Mouse (Mus musculus) forebrain, embryonic 13.5 days (tissue): ENCODE measurements around the gene Calm5. TPM values are rescaled to one million over a fixed set of nuclear protein-coding genes. Genes with fewer than 3 reads are reported as not detected.
"Not testable (repeated sequence)": the region's sequence is repeated elsewhere in the genome, so short reads cannot be mapped to it uniquely, and the experiment has no call there.

ENCODE experiments used
- ATAC-seq: fragments of 200-750 bp; cut with Nextera tagmentation; 2 replicates; pipeline ENCODE4 v1.8.0; 2017
- H3K27ac ChIP-seq: fragments of 300-500 bp; sonication (generic); 2 replicates; pipeline ENCODE4 v1.5.1; 2015; ENCODE audit warnings: inconsistent platforms, mild to moderate bottlenecking, moderate library complexity
- H3K27me3 ChIP-seq: fragments of 300-500 bp; sonication (generic); 2 replicates; pipeline ENCODE4 v1.6.1; 2015; ENCODE audit warnings: mild to moderate bottlenecking, inconsistent platforms
- H3K36me3 ChIP-seq: fragments of 300-500 bp; sonication (generic); 2 replicates; pipeline ENCODE4 v1.6.1; 2015; ENCODE audit warnings: mild to moderate bottlenecking, inconsistent platforms; ENCODE audit not compliant: poor library complexity, severe bottlenecking
- H3K4me1 ChIP-seq: fragments of 300-500 bp; sonication (generic); 2 replicates; pipeline ENCODE4 v1.6.1; 2015; ENCODE audit warnings: inconsistent platforms
- H3K4me2 ChIP-seq: fragments of 300-500 bp; sonication (generic); 2 replicates; pipeline ENCODE4 v1.6.1; 2015; ENCODE audit warnings: inconsistent platforms, mild to moderate bottlenecking, moderate library complexity
- H3K4me3 ChIP-seq: fragments of 300-500 bp; sonication (generic); 2 replicates; pipeline ENCODE4 v1.5.1; 2015; ENCODE audit warnings: mild to moderate bottlenecking, inconsistent platforms
- H3K9ac ChIP-seq: fragments of 300-500 bp; sonication (generic); 2 replicates; pipeline ENCODE4 v1.6.1; 2015; ENCODE audit warnings: mild to moderate bottlenecking, inconsistent platforms
- H3K9me3 ChIP-seq: fragments of 300-500 bp; sonication (generic); replicated peaks from 2 replicates; pipeline ENCODE4 v1.6.1; 2016; ENCODE audit warnings: inconsistent platforms
- WGBS: fragments of 180-500 bp; shearing (Covaris S2); methylation state at CpG from one replicate; pipeline ENCODE4 v1.1.7; 2015; 5-methylcytosine and 5-hydroxymethylcytosine counted together
- polyA plus RNA-seq: library from polyadenylated mRNA; unstranded; fragments of >200 nt; fragmentation: Nextera tagmentation; extraction: Ambion mirVana; gene quantifications from 2 replicates; pipeline ENCODE4 v1.2.1, GENCODE M21; 2015

Calm5 gene
- polyA plus RNA-seq, 1 experiment from 2014 or later: not detected

DNA sequence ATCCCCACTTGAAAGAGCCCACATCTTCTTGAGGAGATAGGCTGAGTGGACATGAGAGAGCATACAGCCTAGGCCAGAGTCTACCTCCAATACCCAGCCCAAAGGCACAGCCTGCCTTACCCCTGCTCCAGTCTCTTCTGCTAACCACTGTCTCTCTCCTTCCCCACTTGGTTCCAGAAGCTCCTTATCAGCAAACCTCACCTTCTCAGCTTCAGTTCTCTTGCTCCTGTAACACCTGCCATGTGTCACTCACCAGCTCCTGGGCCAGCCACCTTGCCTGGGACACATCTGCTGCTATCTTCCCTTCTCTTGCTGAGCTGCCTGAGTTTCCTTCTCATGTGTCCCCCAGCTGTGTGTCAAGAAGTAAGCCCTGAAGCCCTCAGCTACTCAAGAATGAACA, 20.3 kb upstream of the Calm5 start:
- not testable (repeated sequence) for H3K4me1 ChIP-seq, H3K9ac ChIP-seq, H3K36me3 ChIP-seq, H3K4me2 ChIP-seq, H3K4me3 ChIP-seq, H3K9me3 ChIP-seq, ATAC-seq, H3K27me3 ChIP-seq, H3K27ac ChIP-seq

DNA sequence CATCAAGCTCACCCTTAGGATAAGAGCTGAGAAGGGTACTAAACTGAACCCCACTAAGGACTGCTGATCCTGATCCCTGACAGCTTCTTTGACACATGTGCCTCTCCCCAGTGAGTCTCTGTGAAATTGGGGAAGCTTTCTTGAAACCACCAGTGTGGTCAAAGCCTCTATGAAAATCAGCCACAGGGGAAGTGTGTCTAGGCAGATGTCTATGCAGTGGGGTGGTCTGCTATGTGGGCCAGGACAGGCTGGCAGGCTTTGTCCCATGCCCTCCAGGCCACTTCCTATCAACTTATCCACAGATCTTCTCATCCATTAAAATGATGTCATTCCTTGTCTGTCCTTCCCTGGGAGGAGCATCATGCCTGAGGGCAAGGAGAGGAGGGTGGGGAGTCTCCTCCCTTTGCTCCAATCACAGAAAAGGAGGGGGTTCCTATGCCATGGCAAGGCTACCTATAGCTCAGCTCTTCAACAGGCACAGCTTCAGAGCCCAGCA, 16.6 kb upstream of the Calm5 start, which contains the start of gene Calm4:
Gene Calm4, plus strand, starts transcription at position 446 of the 496 bp plus-strand sequence.
- not testable (repeated sequence) for H3K9ac ChIP-seq, H3K27me3 ChIP-seq, H3K27ac ChIP-seq, H3K4me3 ChIP-seq, H3K36me3 ChIP-seq, ATAC-seq, H3K4me1 ChIP-seq, H3K9me3 ChIP-seq, H3K4me2 ChIP-seq

DNA sequence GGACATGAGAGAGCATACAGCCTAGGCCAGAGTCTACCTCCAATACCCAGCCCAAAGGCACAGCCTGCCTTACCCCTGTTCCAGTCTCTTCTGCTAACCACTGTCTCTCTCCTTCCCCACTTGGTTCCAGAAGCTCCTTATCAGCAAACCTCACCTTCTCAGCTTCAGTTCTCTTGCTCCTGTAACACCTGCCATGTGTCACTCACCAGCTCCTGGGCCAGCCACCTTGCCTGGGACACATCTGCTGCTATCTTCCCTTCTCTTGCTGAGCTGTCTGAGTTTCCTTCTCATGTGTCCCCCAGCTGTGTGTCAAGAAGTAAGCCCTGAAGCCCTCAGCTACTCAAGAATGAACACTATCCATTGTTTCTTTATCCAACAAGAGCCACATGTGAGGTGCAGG, 13.3 kb upstream of the Calm5 start:
- not testable (repeated sequence) for H3K27ac ChIP-seq, ATAC-seq, H3K9me3 ChIP-seq

DNA sequence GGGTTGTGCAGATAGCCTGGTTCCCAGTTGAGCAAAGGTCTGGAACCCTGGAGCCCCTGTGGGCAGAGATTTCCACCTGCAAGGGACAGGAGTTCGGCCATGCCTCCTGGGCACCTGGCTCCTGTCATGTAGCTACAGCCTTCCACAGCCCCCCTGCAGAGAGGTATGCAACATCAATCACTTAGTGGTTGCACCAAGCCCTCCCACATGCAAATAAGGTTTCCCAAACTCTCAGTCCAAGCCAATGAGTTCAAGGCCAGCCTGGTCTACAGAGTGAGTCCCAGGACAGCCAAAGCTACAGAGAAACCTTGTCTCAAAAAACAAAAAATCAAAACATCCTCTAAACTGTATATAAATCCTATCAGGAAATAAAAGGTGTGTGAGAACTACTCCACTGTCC, 3.6 kb upstream of the Calm5 start:
- no peaks in the 10 kb centered on the region for H3K36me3 ChIP-seq
- 88% methylated on average over 1 of the region's 1 CpGs for WGBS
- no peaks in the 10 kb centered on the region for H3K4me1 ChIP-seq
- no peaks in the 10 kb centered on the region for H3K9me3 ChIP-seq
- H3K27me3 ChIP-seq: no peaks in the 10 kb centered on the region
- no peak overlapping the region for H3K9ac ChIP-seq
- H3K4me2 ChIP-seq: no peak overlapping the region
- H3K4me3 ChIP-seq: no peak overlapping the region
- no peak overlapping the region for H3K27ac ChIP-seq
- no peak for ATAC-seq

More for the DNA sequence above, 13.3 kb upstream of the Calm5 start:
- H3K27me3 ChIP-seq, H3K9ac ChIP-seq, H3K4me2 ChIP-seq, H3K36me3 ChIP-seq, H3K4me1 ChIP-seq, H3K4me3 ChIP-seq: not testable (repeated sequence)

DNA sequence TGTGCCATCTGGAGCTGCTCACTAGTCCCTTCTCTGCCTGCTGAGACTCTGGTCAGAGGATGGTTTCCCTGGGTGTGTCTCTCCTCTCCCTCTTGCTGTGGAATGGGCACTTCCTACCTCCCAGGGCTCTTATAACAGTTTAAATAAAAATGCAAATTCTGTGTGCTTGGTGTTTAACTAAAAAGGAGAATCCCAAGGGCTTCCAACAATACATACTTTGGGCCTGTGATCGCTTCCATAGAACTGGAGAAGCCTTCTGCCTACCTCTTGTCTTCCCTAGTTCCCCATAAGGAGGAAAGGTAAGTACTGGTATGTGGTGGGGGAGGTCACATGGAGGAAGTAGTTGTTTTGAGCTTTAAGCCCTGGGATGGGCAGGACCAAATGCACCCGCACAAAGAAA, 883 bp downstream of the Calm5 start:
- H3K36me3 ChIP-seq: no peaks in the 10 kb centered on the region
- H3K27me3 ChIP-seq: no peaks in the 10 kb centered on the region
- no peak overlapping the region for H3K4me2 ChIP-seq
- H3K9ac ChIP-seq: no peak overlapping the region
- no peaks in the 10 kb centered on the region for H3K4me1 ChIP-seq
- no peaks in the 10 kb centered on the region for H3K9me3 ChIP-seq
- no peak overlapping the region for H3K27ac ChIP-seq
- no peak for ATAC-seq
- H3K4me3 ChIP-seq: no peak overlapping the region
- 83% methylated on average over 2 of the region's 2 CpGs for WGBS

DNA sequence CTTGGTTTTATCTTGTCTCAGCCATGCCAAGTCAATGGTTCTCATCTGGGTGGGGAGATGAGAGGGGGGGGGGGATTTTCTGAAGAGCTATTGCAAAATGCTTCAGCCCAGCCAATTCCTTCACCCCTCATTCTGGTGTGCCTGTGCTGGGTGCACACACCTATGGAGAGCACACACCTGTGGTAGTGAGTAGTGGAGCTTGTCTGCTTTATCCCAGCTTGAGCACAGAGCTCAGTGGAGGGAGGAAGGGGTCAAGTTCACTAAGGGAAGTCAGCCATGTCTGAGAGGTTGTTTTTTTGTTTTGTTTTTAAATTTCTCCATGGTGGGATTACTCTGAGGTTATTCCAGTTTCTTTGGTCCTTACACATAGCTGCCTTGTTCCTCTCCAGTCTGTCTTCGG, 2.3 kb downstream of the Calm5 start:
- Histone ChIP-seq H3K9me3 (no peaks in the 10 kb centered on the region), H3K36me3 (no peaks in the 10 kb centered on the region), H3K9ac (no peak overlapping the region), H3K27ac (no peak overlapping the region), H3K4me2 (no peak overlapping the region), H3K27me3 (no peaks in the 10 kb centered on the region), H3K4me3 (no peak overlapping the region), H3K4me1 (no peaks in the 10 kb centered on the region)
- ATAC-seq: no peak
- 85% methylated on average over 1 of the region's 1 CpGs for WGBS

DNA sequence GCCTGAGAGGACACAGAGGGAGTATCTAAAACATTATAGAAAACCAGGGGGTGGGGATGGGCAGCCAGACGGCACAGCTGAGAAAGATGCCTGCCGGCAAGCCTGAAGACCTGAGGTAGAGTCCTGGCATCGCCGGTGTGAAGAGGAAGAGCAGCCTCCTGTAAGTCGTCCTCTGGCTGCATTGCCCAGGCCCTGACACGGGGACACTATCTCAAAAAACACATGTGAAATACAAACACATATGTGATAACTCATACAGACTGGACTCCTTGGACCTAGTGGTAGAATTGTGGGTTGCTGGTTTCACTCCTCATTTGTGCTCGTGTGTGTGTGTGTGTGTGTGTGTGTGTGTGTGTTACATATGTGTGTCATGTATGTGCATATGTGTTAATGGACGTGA, 7.3 kb downstream of the Calm5 start:
- H3K9ac ChIP-seq: no peak overlapping the region
- no peaks in the 10 kb centered on the region for H3K4me1 ChIP-seq
- 90% methylated on average over 8 of the region's 8 CpGs for WGBS
- H3K4me3 ChIP-seq: no peak overlapping the region
- H3K4me2 ChIP-seq: no peak overlapping the region
- H3K9me3 ChIP-seq: no peaks in the 10 kb centered on the region
- no peak for ATAC-seq
- no peak overlapping the region for H3K27ac ChIP-seq
- no peaks in the 10 kb centered on the region for H3K36me3 ChIP-seq
- H3K27me3 ChIP-seq: no peaks in the 10 kb centered on the region

DNA sequence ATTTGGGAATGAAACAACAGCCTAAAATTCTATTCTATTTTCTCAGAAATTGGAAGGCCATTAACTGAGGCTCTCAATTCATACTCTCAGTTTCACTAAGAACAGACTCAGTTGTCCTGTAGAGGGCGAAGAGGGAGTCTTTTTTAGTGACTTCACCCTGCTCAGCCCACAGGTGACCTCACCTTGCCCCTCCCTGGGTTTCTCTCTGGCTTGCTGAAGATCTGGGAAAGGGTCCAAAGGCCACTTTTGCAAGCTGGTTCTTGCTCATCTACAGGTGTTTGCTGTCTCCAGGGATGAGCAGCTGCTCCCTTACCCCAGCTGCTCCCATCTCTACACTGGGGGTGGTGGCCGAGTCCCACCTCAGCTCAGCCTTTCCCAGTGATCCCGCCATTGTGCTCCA, 8.4 kb downstream of the Calm5 start:
- WGBS: 79% methylated on average over 3 of the region's 3 CpGs
- Histone ChIP-seq H3K4me3 (no peak overlapping the region), H3K4me2 (no peak overlapping the region), H3K9ac (no peak overlapping the region), H3K9me3 (no peaks in the 10 kb centered on the region), H3K27ac (no peak overlapping the region), H3K36me3 (no peaks in the 10 kb centered on the region), H3K27me3 (no peaks in the 10 kb centered on the region), H3K4me1 (no peaks in the 10 kb centered on the region)
- no peak for ATAC-seq

DNA sequence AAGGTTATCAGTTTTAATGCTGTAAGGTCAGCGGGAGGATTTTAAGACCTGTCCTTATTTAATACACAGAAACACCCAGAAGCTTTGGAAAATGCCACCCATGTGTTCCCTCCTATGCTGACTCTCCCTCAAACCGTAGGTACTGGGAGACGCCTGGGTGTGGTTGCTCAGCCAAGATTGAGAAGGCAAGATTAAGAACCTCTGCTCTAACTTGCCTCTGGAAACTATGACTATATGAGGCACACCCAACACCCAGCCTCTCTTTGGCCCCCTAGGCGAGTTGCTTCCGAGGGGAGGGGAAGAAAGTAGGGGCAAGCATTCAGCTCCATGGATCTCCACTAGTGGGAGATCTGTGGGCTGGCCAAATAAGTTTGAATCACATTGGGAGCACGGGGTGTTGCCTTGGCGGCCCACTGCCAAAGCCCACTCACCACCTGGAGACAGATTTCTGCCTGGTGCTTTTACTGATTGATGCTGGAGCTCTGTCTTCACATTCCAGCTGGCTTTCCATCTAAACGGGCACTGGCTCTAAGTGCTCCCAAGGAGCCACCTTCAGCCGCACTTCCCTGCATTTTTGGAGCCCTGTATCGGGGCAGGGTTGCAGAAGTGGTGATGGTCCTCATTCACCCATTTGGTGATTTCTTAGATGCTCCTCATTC, 9.1 kb downstream of the Calm5 start:
- 93% methylated on average over 10 of the region's 10 CpGs for WGBS

DNA sequence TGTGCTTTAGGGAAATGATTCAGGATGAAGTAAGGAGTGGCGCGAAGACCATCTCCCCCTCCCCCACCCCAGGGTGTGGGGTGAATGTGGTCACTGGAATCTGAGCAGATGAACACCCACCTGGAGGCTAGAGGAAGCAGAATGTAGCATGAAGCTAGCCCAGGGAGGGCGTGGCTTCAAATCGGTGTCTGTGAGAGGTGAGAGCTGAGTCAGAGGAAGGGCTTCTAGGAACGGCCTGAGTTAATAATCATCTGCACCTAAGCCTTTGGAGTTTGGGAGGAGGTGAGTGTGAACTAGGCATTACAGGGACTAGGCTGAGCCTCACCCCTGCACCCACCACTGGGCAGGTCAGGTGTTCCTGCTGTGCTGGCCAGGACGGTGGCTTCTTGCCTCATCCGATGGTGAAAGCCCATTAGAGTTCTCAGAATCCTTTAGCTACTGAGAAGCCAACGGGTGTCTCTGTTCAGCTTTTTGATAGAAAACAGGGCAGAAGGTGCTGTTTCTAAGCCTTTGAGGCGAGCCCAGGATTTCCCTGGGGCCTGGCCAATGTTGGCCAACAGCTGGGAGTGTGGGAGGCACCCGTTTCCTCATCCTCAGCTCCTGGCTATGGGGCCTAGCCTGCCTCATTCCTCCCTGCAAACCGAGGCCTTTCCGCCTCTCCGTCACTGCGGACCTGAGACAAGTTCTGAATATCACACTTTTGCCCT, 11.8 kb downstream of the Calm5 start:
- no peaks in the 10 kb centered on the region for H3K4me1 ChIP-seq
- no peak overlapping the region for H3K9ac ChIP-seq
- no peak overlapping the region for H3K4me3 ChIP-seq
- no peak overlapping the region for H3K4me2 ChIP-seq
- H3K9me3 ChIP-seq: no peaks in the 10 kb centered on the region
- H3K27ac ChIP-seq: no peak overlapping the region
- no peaks in the 10 kb centered on the region for H3K36me3 ChIP-seq
- ATAC-seq: no peak
- WGBS: 87% methylated on average over 14 of the region's 14 CpGs
- H3K27me3 ChIP-seq: no peaks in the 10 kb centered on the region

More for the DNA sequence above, 9.1 kb downstream of the Calm5 start:
- ATAC-seq: no peak
- Histone ChIP-seq H3K36me3 (no peaks in the 10 kb centered on the region), H3K9ac (no peak overlapping the region), H3K4me2 (no peak overlapping the region), H3K9me3 (no peaks in the 10 kb centered on the region), H3K27me3 (no peaks in the 10 kb centered on the region), H3K27ac (no peak overlapping the region), H3K4me3 (no peak overlapping the region), H3K4me1 (no peaks in the 10 kb centered on the region)

DNA sequence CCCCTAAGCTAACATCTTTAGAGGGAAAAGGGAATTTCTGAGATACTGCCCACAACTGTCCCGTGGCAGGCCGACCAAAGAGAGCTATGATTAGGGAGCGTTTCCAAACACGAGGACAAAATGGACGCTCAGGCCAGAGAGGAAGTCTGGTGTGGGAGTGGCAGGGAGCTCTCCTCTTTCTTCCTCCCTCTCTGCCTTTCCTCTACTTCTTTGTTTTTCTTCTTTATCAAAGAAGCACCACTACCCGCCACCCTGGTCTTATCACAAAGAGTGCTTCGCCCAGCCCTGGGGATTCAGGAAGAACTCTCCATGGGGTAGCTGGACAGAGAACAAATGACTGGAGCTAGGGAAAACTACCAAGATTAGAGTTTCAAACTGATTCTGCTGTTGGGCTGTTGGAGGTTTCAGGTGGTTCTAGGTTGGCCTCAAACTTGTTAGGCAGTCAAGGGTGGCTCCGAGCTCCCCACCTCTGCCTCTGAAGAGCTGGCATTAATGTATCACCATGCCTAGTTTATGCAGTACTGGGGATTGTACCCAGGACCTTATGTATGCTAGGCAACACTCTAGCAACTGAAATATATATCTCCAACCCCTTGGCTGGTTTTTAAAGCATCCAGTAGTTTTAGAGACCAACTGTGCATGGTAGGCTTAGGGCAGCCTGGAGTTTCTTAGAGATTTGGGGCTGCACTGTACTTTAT, 12.5 kb downstream of the Calm5 start:
- no peaks in the 10 kb centered on the region for H3K27me3 ChIP-seq
- H3K36me3 ChIP-seq: no peaks in the 10 kb centered on the region
- no peak overlapping the region for H3K9ac ChIP-seq
- H3K9me3 ChIP-seq: no peaks in the 10 kb centered on the region
- no peak overlapping the region for H3K4me3 ChIP-seq
- no peaks in the 10 kb centered on the region for H3K4me1 ChIP-seq
- H3K27ac ChIP-seq: no peak overlapping the region
- H3K4me2 ChIP-seq: no peak overlapping the region
- no peak for ATAC-seq
- 87% methylated on average over 8 of the region's 8 CpGs for WGBS

DNA sequence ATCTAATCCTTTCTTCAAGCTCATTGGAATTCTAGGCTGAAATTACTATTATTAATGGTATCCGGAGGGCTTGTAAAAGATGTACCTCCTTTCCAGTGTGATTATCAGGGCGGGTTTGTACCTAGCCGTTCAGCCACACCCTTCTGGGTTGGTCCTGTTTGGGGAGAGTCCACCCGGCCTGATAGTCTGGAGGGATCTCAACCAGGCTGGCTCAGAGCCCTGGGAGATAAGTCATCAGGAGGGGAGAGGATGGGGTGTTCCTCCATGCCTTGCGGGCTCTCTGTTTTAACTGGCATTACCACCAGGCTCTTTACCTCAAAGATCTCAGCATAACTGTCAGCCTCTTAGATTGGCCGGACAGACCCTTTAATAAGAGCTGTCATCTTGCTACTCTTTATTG, 13.2 kb downstream of the Calm5 start:
- Histone ChIP-seq H3K27me3 (no peaks in the 10 kb centered on the region), H3K9me3 (no peaks in the 10 kb centered on the region), H3K4me1 (no peaks in the 10 kb centered on the region), H3K4me2 (no peak overlapping the region), H3K36me3 (no peaks in the 10 kb centered on the region), H3K9ac (no peak overlapping the region), H3K4me3 (no peak overlapping the region), H3K27ac (no peak overlapping the region)
- ATAC-seq: no peak
- 83% methylated on average over 6 of the region's 6 CpGs for WGBS
